Mouse (Mus musculus): ENCODE measurements around the gene Rab3il1.

DNA sequence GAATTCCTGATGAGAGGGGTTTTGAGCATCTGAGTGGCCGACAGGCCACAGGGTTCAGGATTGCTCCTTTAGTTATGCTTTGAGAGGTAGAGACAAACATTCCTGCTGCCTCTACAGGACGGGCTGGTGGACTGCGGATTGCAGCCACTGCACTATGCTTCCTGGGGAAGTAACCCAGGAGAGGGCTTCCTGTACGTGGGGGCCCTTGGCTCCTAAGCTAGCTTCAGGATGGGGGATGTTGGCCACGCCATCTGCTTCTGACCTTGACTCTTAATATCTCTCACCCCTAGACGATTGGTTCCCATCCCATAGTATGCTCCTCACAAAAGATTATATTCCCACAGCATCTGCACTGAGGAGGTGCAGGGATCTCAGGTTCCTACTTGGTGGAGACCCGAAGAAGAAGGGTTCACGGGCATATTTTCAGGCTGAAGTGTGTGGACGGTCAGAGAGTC lies 21.9 kb downstream of the Rab3il1 start:
- no peak for TF ChIP-seq CTCF (IDR thresholded peaks at IDR 0.05; ENCODE audit: extremely low read depth, insufficient read depth, low read length)
- TF ChIP-seq POLR2A (IDR thresholded peaks at IDR 0.05; ENCODE audit: extremely low read depth, insufficient read depth, low read length), result no peak
